Mouse (Mus musculus) ES-E14 (cell line): ENCODE data around the gene Gm28635. TPM values are rescaled to one million over a fixed set of nuclear protein-coding genes. Genes with fewer than 3 reads are reported as not detected.

Experiments
- DNase-seq: peaks from one replicate; pipeline ENCODE4 v3.0.0-alpha.2; 2013; ENCODE audit warnings: low read depth, low spot score
- H3K27ac ChIP-seq: 2 replicates; pipeline ENCODE4 v1.5.1; 2012; ENCODE audit warnings: low read depth, mild to moderate bottlenecking, low read length, moderate library complexity, mixed read lengths; ENCODE audit not compliant: poor library complexity, insufficient read depth, severe bottlenecking
- H3K36me3 ChIP-seq: 2 replicates; pipeline ENCODE4 v1.6.1; 2012; ENCODE audit warnings: mild to moderate bottlenecking, low read length, moderate library complexity, mixed read lengths; ENCODE audit not compliant: control insufficient read depth, poor library complexity, insufficient read depth, severe bottlenecking
- H3K4me1 ChIP-seq, 2 experiments: fragments of 150-350 bp in 1 of 2; sonication (generic) in 1 of 2; 2 replicates each; pipeline ENCODE4 v1.6.1; 2012; ENCODE audit warnings: low read length in 2 of 2, mild to moderate bottlenecking in 1 of 2, mixed read lengths in 1 of 2; ENCODE audit not compliant: control insufficient read depth in 2 of 2, insufficient read depth in 2 of 2, poor library complexity in 1 of 2
- H3K4me3 ChIP-seq, 2 experiments: fragments of 150-350 bp in 1 of 2; sonication (generic) in 1 of 2; 2 replicates each; pipeline ENCODE4 v1.5.1; 2012; ENCODE audit warnings: low read length in 2 of 2, low read depth in 1 of 2, mild to moderate bottlenecking in 1 of 2, mixed read lengths in 1 of 2; ENCODE audit not compliant: insufficient read depth in 1 of 2, poor library complexity in 1 of 2, severe bottlenecking in 1 of 2
- H3K9ac ChIP-seq: 2 replicates; pipeline ENCODE4 v1.6.1; 2012; ENCODE audit warnings: low read depth, mild to moderate bottlenecking, low read length, mixed read lengths; ENCODE audit not compliant: poor library complexity, insufficient read depth, severe bottlenecking
- H3K9me3 ChIP-seq: fragments of 150-350 bp; sonication (generic); 2 replicates; pipeline ENCODE4 v1.6.1; 2012; ENCODE audit warnings: low read depth, mild to moderate bottlenecking, low read length; ENCODE audit not compliant: control insufficient read depth, insufficient read depth
- CHD2 ChIP-seq: IDR thresholded peaks from 2 replicates; pipeline ENCODE4 v1.6.1; 2014; ENCODE audit warnings: mild to moderate bottlenecking, low read depth, low read length, inconsistent platforms
- HCFC1 ChIP-seq: IDR thresholded peaks from 2 replicates; pipeline ENCODE4 v1.6.1; 2012; ENCODE audit warnings: low read length, inconsistent platforms, borderline replicate concordance; ENCODE audit not compliant: insufficient read depth
- MAFK ChIP-seq: IDR thresholded peaks from 2 replicates; pipeline ENCODE4 v1.6.1; 2014; ENCODE audit warnings: mild to moderate bottlenecking, low read depth, low read length, inconsistent platforms; ENCODE audit not compliant: insufficient read depth
- ZC3H11A ChIP-seq: IDR thresholded peaks from 2 replicates; pipeline ENCODE4 v1.6.1; 2012; ENCODE audit warnings: low read depth, mild to moderate bottlenecking, inconsistent platforms, low read length, borderline replicate concordance
- ZNF384 ChIP-seq: IDR thresholded peaks from 2 replicates; pipeline ENCODE4 v1.6.1; 2012; ENCODE audit warnings: low read depth, low read length, inconsistent platforms
- in situ Hi-C, 2 experiments: fragments of 600-800 bp; cut with MboI; formaldehyde crosslinking; loops; one replicate each; pipeline ENCODE4 v1.15.1; 2025; ENCODE audit warnings: low sequenced_read_pairs in 2 of 2, inconsistent platforms in 1 of 2; ENCODE audit not compliant: unreplicated experiment in 2 of 2
- total RNA-seq: library from RNA; depleted of rRNA; stranded (reverse); fragments of 300-350 nt; gene quantifications from 2 replicates; pipeline ENCODE4 v1.2.3, GENCODE M21; 2012

Gene Gm28635
- total RNA-seq, 1 experiment = 2.7 TPM

- no peak overlapping the region for H3K27ac ChIP-seq
- peaks cover 19% of the 10 kb centered on the region for H3K36me3 ChIP-seq
- H3K9me3 ChIP-seq = no peaks in the 10 kb centered on the region
- in situ Hi-C loops = no loop called here
- H3K4me1 ChIP-seq = peaks cover 0 to 2% of the 10 kb centered on the region in 2 experiments; a peak in 2 of 4 replicates
- no peak for DNase-seq
- no peak overlapping the region for H3K9ac ChIP-seq
- TF ChIP-seq ZC3H11A = no peak
- TF ChIP-seq MAFK = no peak
- no peak for TF ChIP-seq HCFC1
- TF ChIP-seq CHD2 = no peak
- no peak for TF ChIP-seq ZNF384
- no peak overlapping the region for H3K4me3 ChIP-seq
These were observed 58.9 kb downstream of the Gm28635 start for GRCm38 (mm10) chr2:84618914-84619313.

GRCm38 (mm10) chr2:84617637-84618515, 60.0 kb downstream of the Gm28635 start:
- in situ Hi-C loops = no loop called here
- Histone ChIP-seq H3K9me3 (no peaks in the 10 kb centered on the region), H3K27ac (no peak overlapping the region), H3K4me3 (no peak overlapping the region), H3K4me1 (no peaks in the 10 kb centered on the region; a peak in 2 of 4 replicates), H3K36me3 (peaks cover 20% of the 10 kb centered on the region), H3K9ac (no peak overlapping the region)
- DNase-seq = no peak
- TF ChIP-seq MAFK = no peak
- no peak for TF ChIP-seq ZNF384
- TF ChIP-seq HCFC1 = no peak
- no peak for TF ChIP-seq CHD2
- no peak for TF ChIP-seq ZC3H11A

DNA sequence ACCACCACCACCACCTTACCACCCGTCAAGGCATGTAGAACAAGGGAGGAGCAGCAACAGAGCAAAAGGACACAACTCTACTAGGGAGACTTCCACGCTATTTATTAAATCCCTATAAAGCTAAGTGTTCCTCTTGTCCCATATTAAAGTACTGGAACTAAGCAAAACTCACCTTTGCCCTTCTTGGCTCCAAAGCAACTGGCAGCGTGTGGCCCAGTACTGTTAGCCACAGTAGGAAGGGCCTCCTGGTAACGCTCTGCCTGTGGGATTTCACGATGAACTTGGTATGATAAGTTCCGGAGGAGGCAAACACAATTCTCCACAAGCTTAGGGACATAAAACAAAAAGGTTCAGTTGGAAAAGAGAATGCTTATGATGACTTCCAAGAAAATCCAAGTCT, 65.1 kb downstream of the Gm28635 start:
- no peak overlapping the region for H3K27ac ChIP-seq
- no peak overlapping the region for H3K9ac ChIP-seq
- H3K4me1 ChIP-seq = no peaks in the 10 kb centered on the region; a peak in 1 of 4 replicates
- H3K36me3 ChIP-seq = peaks cover 33% of the 10 kb centered on the region
- in situ Hi-C loops = no loop called here
- no peak for DNase-seq
- no peak for TF ChIP-seq HCFC1
- no peak for TF ChIP-seq ZNF384
- no peak for TF ChIP-seq MAFK
- TF ChIP-seq ZC3H11A = no peak
- TF ChIP-seq CHD2 = no peak
- no peaks in the 10 kb centered on the region for H3K9me3 ChIP-seq
- no peak overlapping the region for H3K4me3 ChIP-seq

DNA sequence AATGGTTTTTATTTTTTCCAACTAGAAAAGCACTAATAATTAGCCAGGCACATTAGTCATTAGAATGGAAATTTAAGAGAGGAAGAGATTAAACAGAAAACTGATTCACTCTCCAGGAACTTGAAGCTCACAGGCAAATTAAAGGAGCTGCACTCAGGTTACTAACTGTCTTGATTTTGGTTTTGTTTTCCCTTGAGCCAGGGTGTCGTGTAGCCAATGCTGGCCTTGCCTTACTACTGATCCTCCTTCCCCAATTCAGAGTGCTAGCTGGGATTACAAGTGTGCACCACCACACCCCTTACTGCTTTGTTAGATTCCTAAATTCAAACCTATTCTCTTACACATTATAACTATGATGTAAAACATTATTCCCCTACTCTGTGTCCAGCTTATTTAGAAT, 70.0 kb downstream of the Gm28635 start:
- no peak overlapping the region for H3K27ac ChIP-seq

More for the DNA sequence above, 70.0 kb downstream of the Gm28635 start:
- no peak for DNase-seq
- H3K9ac ChIP-seq = no peak overlapping the region
- no peak overlapping the region for H3K4me3 ChIP-seq
- peaks cover 28% of the 10 kb centered on the region for H3K36me3 ChIP-seq
- TF ChIP-seq MAFK (no peak), ZC3H11A (no peak), HCFC1 (no peak), CHD2 (no peak), ZNF384 (no peak)
- H3K9me3 ChIP-seq = no peaks in the 10 kb centered on the region
- H3K4me1 ChIP-seq = no peaks in the 10 kb centered on the region; a peak in 1 of 4 replicates
- in situ Hi-C loops = no loop called here
